Mouse (Mus musculus): ENCODE data around the gene Spata13. TPM values are rescaled to one million over a fixed set of nuclear protein-coding genes. Genes with fewer than 3 reads are reported as not detected.

The Spata13 gene
- polyA plus RNA-seq, 1 experiment from 2014 or later = 16.1 TPM

GRCm38 (mm10) chr14:60688509-60689205, 54.9 kb downstream of the Spata13 start:
- H3K9ac ChIP-seq (ENCODE audit: low read depth, low read length) = no peak overlapping the region
- no peaks in the 10 kb centered on the region for H3K4me1 ChIP-seq (replicated peaks; ENCODE audit: control insufficient read depth, insufficient read depth, low read length)
- H3K36me3 ChIP-seq (ENCODE audit: control insufficient read depth, insufficient read depth, low read length) = no peaks in the 10 kb centered on the region
- ATAC-seq (replicated peaks; ENCODE audit: low FRiP score) (peak; percentile 49; the same call in 1 of the 2 replicates), DNase-seq (ENCODE audit: low spot score) (no peak)
- H3K27ac ChIP-seq (ENCODE audit: low read depth, low read length) = no peak overlapping the region
- no peak overlapping the region for H3K4me2 ChIP-seq
- no peaks in the 10 kb centered on the region for H3K27me3 ChIP-seq (replicated peaks; ENCODE audit: control insufficient read depth, insufficient read depth, low read length)
- no peaks in the 10 kb centered on the region for H3K9me3 ChIP-seq (ENCODE audit: control insufficient read depth, low read length)
- 45% methylated on average over 7 of the region's 7 CpGs for WGBS
- H3K4me3 ChIP-seq (ENCODE audit: low read depth, low read length) = no peak overlapping the region

- H3K27me3 ChIP-seq (replicated peaks; ENCODE audit: control insufficient read depth, insufficient read depth, low read length) = no peaks in the 10 kb centered on the region
These were observed 56.0 kb downstream of the Spata13 start for GRCm38 (mm10) chr14:60689768-60690167.

GRCm38 (mm10) chr14:60690631-60691030, 56.8 kb downstream of the Spata13 start:
- no peak overlapping the region for H3K27ac ChIP-seq (ENCODE audit: low read depth, low read length)
- no peak overlapping the region for H3K4me3 ChIP-seq (ENCODE audit: low read depth, low read length)
- WGBS = 85% methylated on average over 7 of the region's 7 CpGs
- H3K36me3 ChIP-seq (ENCODE audit: control insufficient read depth, insufficient read depth, low read length) = no peaks in the 10 kb centered on the region
- H3K4me2 ChIP-seq = no peak overlapping the region
- no peaks in the 10 kb centered on the region for H3K4me1 ChIP-seq (replicated peaks; ENCODE audit: control insufficient read depth, insufficient read depth, low read length)
- ATAC-seq (replicated peaks; ENCODE audit: low FRiP score) (no peak), DNase-seq (ENCODE audit: low spot score) (no peak)
- no peaks in the 10 kb centered on the region for H3K27me3 ChIP-seq (replicated peaks; ENCODE audit: control insufficient read depth, insufficient read depth, low read length)
- H3K9me3 ChIP-seq (ENCODE audit: control insufficient read depth, low read length) = no peaks in the 10 kb centered on the region
- H3K9ac ChIP-seq (ENCODE audit: low read depth, low read length) = no peak overlapping the region

More at GRCm38 (mm10) chr14:60689768-60690167, 56.0 kb downstream of the Spata13 start:
- H3K4me2 ChIP-seq = no peak overlapping the region
- ATAC-seq (replicated peaks; ENCODE audit: low FRiP score) = no peak
- H3K9ac ChIP-seq (ENCODE audit: low read depth, low read length) = no peak overlapping the region
- H3K36me3 ChIP-seq (ENCODE audit: control insufficient read depth, insufficient read depth, low read length) = no peaks in the 10 kb centered on the region
- H3K9me3 ChIP-seq (ENCODE audit: control insufficient read depth, low read length) = no peaks in the 10 kb centered on the region
- H3K27ac ChIP-seq (ENCODE audit: low read depth, low read length) = no peak overlapping the region
- H3K4me1 ChIP-seq (replicated peaks; ENCODE audit: control insufficient read depth, insufficient read depth, low read length) = no peaks in the 10 kb centered on the region
- no peak for DNase-seq (ENCODE audit: low spot score)
- WGBS = 83% methylated on average over 5 of the region's 5 CpGs
- H3K4me3 ChIP-seq (ENCODE audit: low read depth, low read length) = no peak overlapping the region

GRCm38 (mm10) chr14:60693122-60693536, 59.3 kb downstream of the Spata13 start:
- H3K4me2 ChIP-seq = no peak overlapping the region
- WGBS = 79% methylated on average over 11 of the region's 11 CpGs
- no peaks in the 10 kb centered on the region for H3K27me3 ChIP-seq (replicated peaks; ENCODE audit: control insufficient read depth, insufficient read depth, low read length)
- no peaks in the 10 kb centered on the region for H3K9me3 ChIP-seq (ENCODE audit: control insufficient read depth, low read length)
- no peak overlapping the region for H3K4me3 ChIP-seq (ENCODE audit: low read depth, low read length)
- no peak overlapping the region for H3K27ac ChIP-seq (ENCODE audit: low read depth, low read length)
- ATAC-seq (replicated peaks; ENCODE audit: low FRiP score) (no peak), DNase-seq (ENCODE audit: low spot score) (no peak)
- no peaks in the 10 kb centered on the region for H3K4me1 ChIP-seq (replicated peaks; ENCODE audit: control insufficient read depth, insufficient read depth, low read length)
- H3K36me3 ChIP-seq (ENCODE audit: control insufficient read depth, insufficient read depth, low read length) = no peaks in the 10 kb centered on the region
- H3K9ac ChIP-seq (ENCODE audit: low read depth, low read length) = no peak overlapping the region

GRCm38 (mm10) chr14:60693666-60694065, 59.9 kb downstream of the Spata13 start:
- ATAC-seq (replicated peaks; ENCODE audit: low FRiP score) (no peak), DNase-seq (ENCODE audit: low spot score) (no peak)
- no peak overlapping the region for H3K4me3 ChIP-seq (ENCODE audit: low read depth, low read length)
- H3K9me3 ChIP-seq (ENCODE audit: control insufficient read depth, low read length) = no peaks in the 10 kb centered on the region
- no peak overlapping the region for H3K9ac ChIP-seq (ENCODE audit: low read depth, low read length)
- no peaks in the 10 kb centered on the region for H3K4me1 ChIP-seq (replicated peaks; ENCODE audit: control insufficient read depth, insufficient read depth, low read length)
- no peak overlapping the region for H3K4me2 ChIP-seq
- H3K27ac ChIP-seq (ENCODE audit: low read depth, low read length) = no peak overlapping the region
- 86% methylated on average over 5 of the region's 5 CpGs for WGBS
- no peaks in the 10 kb centered on the region for H3K27me3 ChIP-seq (replicated peaks; ENCODE audit: control insufficient read depth, insufficient read depth, low read length)
- H3K36me3 ChIP-seq (ENCODE audit: control insufficient read depth, insufficient read depth, low read length) = no peaks in the 10 kb centered on the region

GRCm38 (mm10) chr14:60694215-60694997, 60.6 kb downstream of the Spata13 start:
- 71% methylated on average over 14 of the region's 14 CpGs for WGBS
- DNase-seq (ENCODE audit: low spot score) = no peak

GRCm38 (mm10) chr14:60697351-60697750, 63.5 kb downstream of the Spata13 start:
- no peaks in the 10 kb centered on the region for H3K9me3 ChIP-seq (ENCODE audit: control insufficient read depth, low read length)
- H3K9ac ChIP-seq (ENCODE audit: low read depth, low read length) = no peak overlapping the region
- no peaks in the 10 kb centered on the region for H3K27me3 ChIP-seq (replicated peaks; ENCODE audit: control insufficient read depth, insufficient read depth, low read length)
- no peak overlapping the region for H3K27ac ChIP-seq (ENCODE audit: low read depth, low read length)
- no peak for ATAC-seq (replicated peaks; ENCODE audit: low FRiP score)
- H3K4me3 ChIP-seq (ENCODE audit: low read depth, low read length) = no peak overlapping the region
- H3K4me1 ChIP-seq (replicated peaks; ENCODE audit: control insufficient read depth, insufficient read depth, low read length) = no peaks in the 10 kb centered on the region
- H3K4me2 ChIP-seq = no peak overlapping the region
- 88% methylated on average over 8 of the region's 8 CpGs for WGBS
- no peaks in the 10 kb centered on the region for H3K36me3 ChIP-seq (ENCODE audit: control insufficient read depth, insufficient read depth, low read length)
- DNase-seq (ENCODE audit: low spot score) = no peak

More at GRCm38 (mm10) chr14:60694215-60694997, 60.6 kb downstream of the Spata13 start:
- Histone ChIP-seq H3K4me2 (no peak overlapping the region), H3K4me1 (replicated peaks; ENCODE audit: control insufficient read depth, insufficient read depth, low read length) (no peaks in the 10 kb centered on the region), H3K36me3 (ENCODE audit: control insufficient read depth, insufficient read depth, low read length) (no peaks in the 10 kb centered on the region), H3K27me3 (replicated peaks; ENCODE audit: control insufficient read depth, insufficient read depth, low read length) (no peaks in the 10 kb centered on the region), H3K9ac (ENCODE audit: low read depth, low read length) (no peak overlapping the region), H3K9me3 (ENCODE audit: control insufficient read depth, low read length) (no peaks in the 10 kb centered on the region), H3K4me3 (ENCODE audit: low read depth, low read length) (no peak overlapping the region), H3K27ac (ENCODE audit: low read depth, low read length) (no peak overlapping the region)
- ATAC-seq (replicated peaks; ENCODE audit: low FRiP score) = no peak

GRCm38 (mm10) chr14:60698980-60699379, 65.2 kb downstream of the Spata13 start:
- ATAC-seq (replicated peaks; ENCODE audit: low FRiP score) = no peak

More at GRCm38 (mm10) chr14:60698980-60699379, 65.2 kb downstream of the Spata13 start:
- 85% methylated on average over 10 of the region's 10 CpGs for WGBS
- no peak overlapping the region for H3K27ac ChIP-seq (ENCODE audit: low read depth, low read length)
- no peaks in the 10 kb centered on the region; the same call in 1 of the 2 replicates for H3K4me1 ChIP-seq (replicated peaks; ENCODE audit: control insufficient read depth, insufficient read depth, low read length)
- H3K36me3 ChIP-seq (ENCODE audit: control insufficient read depth, insufficient read depth, low read length) = no peaks in the 10 kb centered on the region
- DNase-seq (ENCODE audit: low spot score) = no peak
- no peaks in the 10 kb centered on the region for H3K9me3 ChIP-seq (ENCODE audit: control insufficient read depth, low read length)
- no peak overlapping the region for H3K4me2 ChIP-seq
- no peaks in the 10 kb centered on the region for H3K27me3 ChIP-seq (replicated peaks; ENCODE audit: control insufficient read depth, insufficient read depth, low read length)
- H3K9ac ChIP-seq (ENCODE audit: low read depth, low read length) = no peak overlapping the region
- no peak overlapping the region for H3K4me3 ChIP-seq (ENCODE audit: low read depth, low read length)
